In the genomic region with DNA sequence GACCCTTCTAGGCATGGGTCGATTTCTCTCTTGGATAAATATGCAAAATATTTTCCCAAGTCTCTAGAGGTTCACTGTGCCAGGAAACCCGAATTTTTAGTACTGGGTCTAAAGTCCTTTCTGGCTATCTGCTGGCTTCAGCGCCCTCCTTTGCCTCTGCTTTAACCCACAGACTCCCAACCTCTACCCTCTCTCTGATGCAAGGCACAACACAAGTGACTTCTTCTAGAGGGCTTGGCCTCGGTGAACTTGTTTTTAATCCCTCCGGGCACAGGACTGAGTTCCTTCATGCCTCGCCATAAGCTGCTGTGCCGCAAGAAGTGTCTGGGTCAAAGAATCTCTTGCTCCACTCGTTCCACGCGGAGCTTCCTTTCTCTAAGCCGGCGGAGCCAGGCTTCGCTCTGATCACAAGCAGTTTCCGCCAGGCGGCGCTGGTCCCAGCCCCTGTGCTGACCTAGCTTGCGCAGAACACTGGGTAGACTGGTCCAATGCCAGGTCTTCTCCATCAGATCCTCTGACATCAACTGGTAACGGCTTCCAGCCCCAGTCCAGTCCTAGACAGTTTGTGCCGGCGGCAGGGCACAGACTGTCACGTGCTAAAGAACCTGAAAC, we compare ENCODE assay signal across 8 mouse cellular contexts. TPM values are rescaled to one million over a fixed set of nuclear protein-coding genes. Genes with fewer than 3 reads are reported as not detected.
A peak's percentile ranks its signal among the peaks of the same experiment; 100 is the strongest.
DNase-seq lines count a peak whose midpoint lies in the region; ATAC-seq lines count a peak whose summit lies in the region.

No protein-coding gene starts in this region.

- no peak overlapping the region for H3K27ac ChIP-seq in forebrain, embryonic 13.5 days
- H3K27ac ChIP-seq in hindbrain, embryonic 11.5 days (ENCODE audit: low read depth, low read length): no peak overlapping the region
- no peak overlapping the region for H3K27ac ChIP-seq in lung, embryonic 15.5 days

- H3K36me3 ChIP-seq in forebrain, embryonic 13.5 days (ENCODE audit: poor library complexity, severe bottlenecking): no peaks in the 10 kb centered on the region
- H3K36me3 ChIP-seq in hindbrain, embryonic 11.5 days (ENCODE audit: control insufficient read depth, insufficient read depth, low read length): no peaks in the 10 kb centered on the region
- no peaks in the 10 kb centered on the region for H3K36me3 ChIP-seq in lung, embryonic 15.5 days

- peak; percentile 84 for ATAC-seq in forebrain, embryonic 13.5 days
- peak; percentile 81 for ATAC-seq in hindbrain, embryonic 11.5 days (ENCODE audit: low FRiP score)
- 0 out of 2 replicates have a peak, but pooled peaks have one; percentile 27 for ATAC-seq in lung, embryonic 15.5 days (ENCODE audit: borderline replicate concordance, extremely low read depth, low FRiP score, low TSS enrichment)
- ATAC-seq in megakaryocyte-erythroid progenitor cell, adult 5-6 weeks (replicated peaks; ENCODE audit: low FRiP score, low TSS enrichment, poor library complexity, severe bottlenecking): no peak

- 1% methylated on average over 21 of the region's 21 CpGs for WGBS in forebrain, embryonic 13.5 days
- 1% methylated on average over 21 of the region's 21 CpGs for WGBS in hindbrain, embryonic 11.5 days
- WGBS in lung, embryonic 15.5 days: 2% methylated on average over 21 of the region's 21 CpGs

- peak overlapping the region; percentile 66 for H3K4me3 ChIP-seq in forebrain, embryonic 13.5 days
- peak overlapping the region; percentile 63 for H3K4me3 ChIP-seq in hindbrain, embryonic 11.5 days (ENCODE audit: low read depth, low read length)
- 0 out of 2 replicates have a peak overlapping the region, but pooled peaks have one; percentile 44 for H3K4me3 ChIP-seq in lung, embryonic 15.5 days

- H3K9ac ChIP-seq in forebrain, embryonic 13.5 days: peak overlapping the region; percentile 72
- H3K9ac ChIP-seq in hindbrain, embryonic 11.5 days (ENCODE audit: low read depth, low read length): no peak overlapping the region; the same call in 1 of the 2 replicates
- H3K9ac ChIP-seq in lung, embryonic 15.5 days: no peak overlapping the region

- peaks cover 38% of the 10 kb centered on the region for H3K27me3 ChIP-seq in forebrain, embryonic 13.5 days
- H3K27me3 ChIP-seq in hindbrain, embryonic 11.5 days (ENCODE audit: control insufficient read depth, insufficient read depth, low read length): peaks cover 6% of the 10 kb centered on the region; the same call in 1 of the 2 replicates
- H3K27me3 ChIP-seq in lung, embryonic 15.5 days: peaks cover 43% of the 10 kb centered on the region

- no peaks in the 10 kb centered on the region for H3K9me3 ChIP-seq in forebrain, embryonic 13.5 days (replicated peaks)
- H3K9me3 ChIP-seq in hindbrain, embryonic 11.5 days (ENCODE audit: control insufficient read depth, low read length): no peaks in the 10 kb centered on the region
- no peaks in the 10 kb centered on the region for H3K9me3 ChIP-seq in lung, embryonic 15.5 days

- peak overlapping the region; percentile 100 for H3K4me2 ChIP-seq in forebrain, embryonic 13.5 days
- peak overlapping the region; percentile 99 for H3K4me2 ChIP-seq in hindbrain, embryonic 11.5 days (replicated peaks; ENCODE audit: low read depth, low read length)
- H3K4me2 ChIP-seq in lung, embryonic 15.5 days: peak overlapping the region; percentile 94

- peak; percentile 83 for DNase-seq in ES-CJ7 (ENCODE audit: low read depth, low spot score)
- DNase-seq in c-Kit-positive CD71-positive TER-119-positive erythroid progenitor cells, embryonic 14.5 days (ENCODE audit: low spot score): peak; percentile 1
- peak; percentile 92 for DNase-seq in hindbrain, embryonic 11.5 days (ENCODE audit: low spot score)
- peak; percentile 26 to 68 for DNase-seq in layer of hippocampus, adult 8-10 months (ENCODE audit: low spot score in 2 of 2)
- DNase-seq in right cerebral cortex, adult 18-20 months: peak; percentile 79

- H3K4me1 ChIP-seq in forebrain, embryonic 13.5 days: peaks cover 19% of the 10 kb centered on the region
- no peaks in the 10 kb centered on the region for H3K4me1 ChIP-seq in hindbrain, embryonic 11.5 days (replicated peaks; ENCODE audit: control insufficient read depth, insufficient read depth, low read length)
- peaks cover 15% of the 10 kb centered on the region for H3K4me1 ChIP-seq in lung, embryonic 15.5 days

RNA-seq across cellular contexts. Expression of gene Tcerg1l, which starts 0.8 kb away (rescaled TPM):
- 3.0 and 3.4 TPM in 2 replicates for polyA plus RNA-seq in forebrain, embryonic 13.5 days (2015; fragmentation: Nextera tagmentation; extraction: Ambion mirVana)
- polyA plus RNA-seq in hindbrain, embryonic 11.5 days (2014; fragmentation: Nextera tagmentation; extraction: Ambion mirVana): 4.3 and 4.5 TPM in 2 replicates
- total RNA-seq in layer of hippocampus, adult 8-10 months (2022): 10 to 100 TPM in 3 of 4 experiments, 1 to 10 TPM in 1; 8.6 to 12.4 (median 11.3) TPM
- 0.62 and 0.73 TPM in 2 replicates for polyA plus RNA-seq in lung, embryonic 15.5 days (2015; fragmentation: Nextera tagmentation; extraction: Ambion mirVana)
- not detected in 2 replicates for total RNA-seq in megakaryocyte-erythroid progenitor cell, adult 5-6 weeks (2014; fragmentation: Nextera tagmentation)
- not detected in 2 replicates for total RNA-seq in megakaryocyte-erythroid progenitor cell, adult 5-6 weeks (2017)

Comparison
In these comparisons a context has a peak if more than half of its experiments do, and no peak if none do; other contexts are left out.
1. DNase-seq: peak in every context shown above with its lines; median percentile 92 in hindbrain, embryonic 11.5 days; 83 in ES-CJ7; 79 in right cerebral cortex, adult 18-20 months; 47 in layer of hippocampus, adult 8-10 months; 1 in c-Kit-positive CD71-positive TER-119-positive erythroid progenitor cells, embryonic 14.5 days.